Mouse (Mus musculus) midbrain, embryonic 14.5 days (tissue): Measurements from ENCODE around the gene Uckl1. TPM values are rescaled to one million over a fixed set of nuclear protein-coding genes. Genes with fewer than 3 reads are reported as not detected.

ENCODE experiments used
- ATAC-seq: fragments of 200-750 bp; cut with Nextera tagmentation; 2 replicates; pipeline ENCODE4 v1.8.0; 2017; ENCODE audit warnings: moderate number of reproducible peaks, moderate library complexity; ENCODE audit not compliant: low FRiP score, low TSS enrichment
- DNase-seq: peaks from one replicate; pipeline ENCODE4 v3.0.0-alpha.2; 2015
- H3K27ac ChIP-seq: fragments of 300-500 bp; sonication (generic); replicated peaks from 2 replicates; pipeline ENCODE4 v1.5.1; 2014; ENCODE audit warnings: mild to moderate bottlenecking, low read depth, low read length, moderate library complexity
- H3K27me3 ChIP-seq: fragments of 300-500 bp; sonication (generic); 2 replicates; pipeline ENCODE4 v1.6.1; 2014; ENCODE audit warnings: low read length, control low read depth, mixed read lengths; ENCODE audit not compliant: control insufficient read depth, insufficient read depth
- H3K36me3 ChIP-seq: fragments of 300-500 bp; sonication (generic); 2 replicates; pipeline ENCODE4 v1.6.1; 2014; ENCODE audit warnings: low read length, control low read depth; ENCODE audit not compliant: control insufficient read depth, insufficient read depth
- H3K4me1 ChIP-seq: fragments of 300-500 bp; sonication (generic); 2 replicates; pipeline ENCODE4 v1.6.1; 2014; ENCODE audit warnings: mild to moderate bottlenecking, antibody characterized with exemption, low read length, control low read depth; ENCODE audit not compliant: control insufficient read depth, insufficient read depth
- H3K4me2 ChIP-seq: fragments of 300-500 bp; sonication (generic); 2 replicates; pipeline ENCODE4 v1.6.1; 2014; ENCODE audit warnings: mild to moderate bottlenecking, low read length, moderate library complexity
- H3K4me3 ChIP-seq: fragments of 300-500 bp; sonication (generic); replicated peaks from 2 replicates; pipeline ENCODE4 v1.5.1; 2014; ENCODE audit warnings: low read depth, low read length
- H3K9ac ChIP-seq: fragments of 300-500 bp; sonication (generic); replicated peaks from 2 replicates; pipeline ENCODE4 v1.6.1; 2014; ENCODE audit warnings: mild to moderate bottlenecking, low read length, moderate library complexity
- H3K9me3 ChIP-seq: fragments of 300-500 bp; sonication (generic); 2 replicates; pipeline ENCODE4 v1.6.1; 2016; ENCODE audit warnings: low read length, control low read depth, mixed read lengths; ENCODE audit not compliant: control insufficient read depth
- WGBS: fragments of 180-500 bp; shearing (Covaris S2); extraction: QIAGEN DNeasy Blood & Tissue Kit; methylation state at CpG from one replicate; pipeline ENCODE4 v1.1.7; 2014; 5-methylcytosine and 5-hydroxymethylcytosine counted together
- polyA plus RNA-seq: library from polyadenylated mRNA; unstranded; fragments of >200 nt; fragmentation: Nextera tagmentation; extraction: Ambion mirVana; gene quantifications from 2 replicates; pipeline ENCODE4 v1.2.1, GENCODE M21; 2014

The Uckl1 gene
- polyA plus RNA-seq, 1 experiment from 2014 or later, result 61.0 TPM

DNA sequence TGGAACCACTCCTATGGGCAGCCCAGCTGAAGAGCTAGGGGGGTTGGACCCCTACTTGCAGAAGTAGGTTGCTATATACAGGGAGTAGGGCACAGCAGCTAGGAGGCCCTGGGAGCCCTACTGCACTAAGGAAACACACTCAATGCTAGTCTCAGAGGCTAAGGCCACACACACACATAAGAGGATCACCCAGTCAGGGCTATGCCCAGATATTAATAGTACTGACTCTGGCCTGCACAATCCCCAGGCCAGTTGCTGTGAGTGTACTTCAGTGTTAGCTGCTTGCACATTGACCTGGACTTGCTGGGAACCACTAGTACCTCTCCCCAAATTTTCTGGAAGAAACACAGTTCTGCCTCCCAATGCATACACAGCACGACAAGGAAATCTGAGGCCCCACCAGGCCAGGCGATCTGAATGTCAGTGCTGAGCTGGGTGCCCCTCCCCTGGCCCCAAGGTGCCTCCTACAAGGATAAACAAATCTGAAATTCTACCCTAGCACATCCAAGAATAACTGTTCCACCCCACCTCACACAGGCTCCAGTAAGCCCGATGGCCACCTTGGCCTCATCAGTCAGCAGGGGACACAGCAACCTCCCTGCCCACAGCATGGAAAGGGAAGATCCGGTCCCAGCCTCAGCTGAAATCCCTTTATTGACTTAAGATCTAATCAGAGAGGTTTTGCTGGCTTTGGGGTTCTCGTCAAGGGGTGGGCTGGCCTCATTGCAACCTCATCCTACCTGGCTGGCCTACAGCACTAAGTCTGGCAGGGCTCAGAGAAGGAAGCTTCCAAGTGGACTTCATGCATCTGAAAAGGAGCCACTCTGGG lies 5.7 kb downstream of the Uckl1 start:
- Histone ChIP-seq H3K36me3 (peaks cover 23% of the 10 kb centered on the region), H3K4me2 (no peak overlapping the region), H3K4me1 (peaks cover 9% of the 10 kb centered on the region), H3K27me3 (no peaks in the 10 kb centered on the region), H3K4me3 (no peak overlapping the region), H3K9ac (no peak overlapping the region), H3K9me3 (no peaks in the 10 kb centered on the region), H3K27ac (no peak overlapping the region)
- WGBS, result 79% methylated on average over 5 of the region's 5 CpGs
- DNase-seq (no peak), ATAC-seq (no peak)

DNA sequence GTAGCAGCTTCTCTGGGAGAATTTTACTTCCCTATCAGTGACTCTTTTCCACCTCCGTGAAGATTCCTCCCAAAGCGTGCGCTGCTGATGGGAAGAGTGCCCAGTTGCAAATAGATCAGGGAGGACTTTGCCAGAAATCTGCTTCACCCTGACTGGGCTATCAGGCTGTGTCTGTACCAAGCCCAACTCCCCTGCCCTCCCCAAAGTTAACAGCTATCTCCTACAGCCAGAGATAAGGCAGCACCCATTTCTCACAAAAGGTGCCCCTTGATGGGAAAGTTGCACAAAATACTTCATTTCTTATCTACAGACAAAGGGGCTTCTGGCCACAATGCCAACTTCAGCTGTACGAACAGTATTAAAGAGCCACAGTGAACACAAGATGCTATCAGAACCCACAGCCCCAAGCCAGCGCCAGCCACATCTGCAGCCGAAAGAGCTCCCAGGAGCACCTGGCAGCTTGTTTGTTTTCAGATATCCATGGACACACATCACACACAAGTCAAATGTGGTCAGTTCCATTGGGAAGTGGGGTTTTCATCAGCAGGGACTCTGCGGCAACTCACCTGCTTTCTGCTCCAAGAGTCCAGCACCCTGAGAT lies 6.6 kb downstream of the Uckl1 start:
- Histone ChIP-seq H3K4me1 (peaks cover 9% of the 10 kb centered on the region), H3K9me3 (no peaks in the 10 kb centered on the region), H3K9ac (no peak overlapping the region), H3K36me3 (peaks cover 23% of the 10 kb centered on the region), H3K4me3 (no peak overlapping the region), H3K27me3 (no peaks in the 10 kb centered on the region), H3K4me2 (no peak overlapping the region), H3K27ac (no peak overlapping the region)
- ATAC-seq (no peak), DNase-seq (no peak)
- WGBS, result 85% methylated on average over 7 of the region's 7 CpGs

DNA sequence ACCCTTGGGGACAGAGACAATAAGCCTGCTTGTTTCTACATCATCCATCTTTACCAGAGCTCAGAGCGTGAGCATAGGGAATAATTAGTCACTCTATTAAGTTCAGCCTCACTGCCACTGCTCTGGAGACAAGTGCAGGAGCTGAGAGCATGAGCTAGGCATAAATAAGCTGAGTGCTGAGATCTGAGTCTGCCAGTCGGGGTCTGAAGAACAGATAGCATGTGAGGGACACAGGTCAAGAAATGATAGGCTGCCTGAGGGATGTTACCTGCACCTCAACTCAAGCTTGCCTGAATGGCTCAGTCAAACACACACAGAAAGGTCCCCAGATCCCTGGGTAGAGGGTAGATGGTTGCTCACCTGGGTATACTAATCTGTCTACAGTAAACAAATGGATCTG lies 7.6 kb downstream of the Uckl1 start:
- ATAC-seq (no peak), DNase-seq (no peak)
- Histone ChIP-seq H3K4me1 (peaks cover 9% of the 10 kb centered on the region), H3K36me3 (peaks cover 26% of the 10 kb centered on the region), H3K4me3 (no peak overlapping the region), H3K27me3 (no peaks in the 10 kb centered on the region), H3K9me3 (no peaks in the 10 kb centered on the region), H3K4me2 (no peak overlapping the region), H3K9ac (no peak overlapping the region), H3K27ac (no peak overlapping the region)
- WGBS, result 70% methylated on average over 2 of the region's 2 CpGs

DNA sequence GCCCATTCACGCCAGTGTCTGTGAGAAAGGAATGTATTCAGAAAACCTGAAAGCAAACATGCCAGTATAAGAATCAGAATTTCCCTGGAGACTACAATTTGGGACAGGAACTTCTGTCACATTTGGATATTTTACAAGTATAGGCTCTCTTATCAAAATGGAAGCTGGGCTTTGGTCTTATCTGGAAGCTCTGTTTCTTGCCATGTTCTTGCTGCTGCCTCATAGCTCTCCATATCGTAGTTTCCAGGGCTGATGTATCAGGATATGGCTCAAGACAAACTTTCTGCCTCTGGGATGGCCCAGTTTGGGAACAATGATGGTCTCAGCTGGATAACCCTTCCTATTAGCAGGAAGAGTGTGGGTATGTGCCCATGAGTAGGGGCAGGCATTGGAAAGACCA lies 8.1 kb downstream of the Uckl1 start:
- Histone ChIP-seq H3K4me3 (no peak overlapping the region), H3K27ac (no peak overlapping the region), H3K27me3 (no peaks in the 10 kb centered on the region), H3K4me2 (no peak overlapping the region), H3K36me3 (peaks cover 29% of the 10 kb centered on the region), H3K4me1 (peaks cover 9% of the 10 kb centered on the region), H3K9me3 (no peaks in the 10 kb centered on the region), H3K9ac (no peak overlapping the region)
- 88% methylated on average over 2 of the region's 2 CpGs for WGBS
- no peak for DNase-seq
- ATAC-seq, result no peak

DNA sequence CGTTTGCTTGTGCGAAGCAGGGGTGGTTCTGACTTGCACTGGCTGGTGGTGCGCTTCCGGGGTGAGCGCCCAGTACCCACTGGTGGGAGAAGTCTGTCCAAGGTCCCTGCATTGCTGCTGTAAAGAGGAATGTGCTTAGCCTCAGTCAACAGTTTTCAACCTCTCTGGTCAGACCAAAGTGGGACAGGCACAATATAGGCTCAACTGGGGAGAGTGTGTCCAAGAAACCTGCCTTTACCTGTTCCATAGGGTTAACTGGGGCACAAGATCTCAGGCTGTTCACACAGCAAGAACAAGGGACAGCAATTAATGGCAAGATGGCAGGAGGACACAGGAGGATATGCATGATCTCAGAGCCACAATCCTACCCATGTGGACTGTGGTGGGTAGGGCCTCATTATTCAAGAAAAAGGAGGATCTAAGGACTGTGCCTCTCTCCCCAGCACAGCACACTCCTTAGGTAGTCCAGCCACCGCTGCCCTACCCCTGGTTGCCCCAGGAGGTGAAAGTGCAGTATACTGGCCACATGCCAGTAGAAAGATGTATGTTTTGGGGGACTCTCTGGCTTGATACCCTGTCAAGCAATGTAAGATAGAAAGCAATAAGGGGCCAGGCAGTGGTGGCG lies 9.7 kb downstream of the Uckl1 start:
- H3K9ac ChIP-seq, result no peak overlapping the region
- no peak overlapping the region for H3K4me3 ChIP-seq
- H3K9me3 ChIP-seq, result no peaks in the 10 kb centered on the region
- H3K27me3 ChIP-seq, result no peaks in the 10 kb centered on the region
- WGBS, result 94% methylated on average over 7 of the region's 7 CpGs
- no peaks in the 10 kb centered on the region for H3K4me1 ChIP-seq
- ATAC-seq, result no peak
- no peak overlapping the region for H3K4me2 ChIP-seq
- no peak for DNase-seq
- no peak overlapping the region for H3K27ac ChIP-seq
- H3K36me3 ChIP-seq, result peaks cover 29% of the 10 kb centered on the region

DNA sequence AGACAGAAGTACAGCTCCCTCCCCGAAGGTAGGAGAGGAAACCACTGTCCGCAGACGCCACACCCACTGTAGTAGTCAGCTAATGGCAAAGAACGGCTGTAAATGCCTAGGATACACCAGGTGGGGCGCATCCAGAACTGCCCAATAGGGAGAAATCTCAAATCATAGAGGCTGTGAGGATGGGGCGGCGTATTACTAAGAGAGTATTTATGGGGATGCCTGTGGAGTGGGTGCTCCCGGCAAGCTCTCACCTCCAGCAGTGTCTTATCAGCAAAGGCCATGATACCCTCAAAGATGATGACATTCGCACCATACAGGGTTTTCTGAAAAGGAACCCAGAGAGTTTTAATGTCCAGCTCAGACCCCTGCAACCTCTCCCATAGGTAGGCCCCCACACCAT lies 10.7 kb downstream of the Uckl1 start:
- H3K4me3 ChIP-seq, result no peak overlapping the region
- H3K27me3 ChIP-seq, result no peaks in the 10 kb centered on the region
- no peaks in the 10 kb centered on the region for H3K9me3 ChIP-seq
- DNase-seq (no peak), ATAC-seq (no peak)
- 92% methylated on average over 9 of the region's 9 CpGs for WGBS
- no peak overlapping the region for H3K27ac ChIP-seq
- no peak overlapping the region for H3K9ac ChIP-seq
- H3K4me2 ChIP-seq, result no peak overlapping the region
- no peaks in the 10 kb centered on the region for H3K4me1 ChIP-seq
- peaks cover 29% of the 10 kb centered on the region for H3K36me3 ChIP-seq

DNA sequence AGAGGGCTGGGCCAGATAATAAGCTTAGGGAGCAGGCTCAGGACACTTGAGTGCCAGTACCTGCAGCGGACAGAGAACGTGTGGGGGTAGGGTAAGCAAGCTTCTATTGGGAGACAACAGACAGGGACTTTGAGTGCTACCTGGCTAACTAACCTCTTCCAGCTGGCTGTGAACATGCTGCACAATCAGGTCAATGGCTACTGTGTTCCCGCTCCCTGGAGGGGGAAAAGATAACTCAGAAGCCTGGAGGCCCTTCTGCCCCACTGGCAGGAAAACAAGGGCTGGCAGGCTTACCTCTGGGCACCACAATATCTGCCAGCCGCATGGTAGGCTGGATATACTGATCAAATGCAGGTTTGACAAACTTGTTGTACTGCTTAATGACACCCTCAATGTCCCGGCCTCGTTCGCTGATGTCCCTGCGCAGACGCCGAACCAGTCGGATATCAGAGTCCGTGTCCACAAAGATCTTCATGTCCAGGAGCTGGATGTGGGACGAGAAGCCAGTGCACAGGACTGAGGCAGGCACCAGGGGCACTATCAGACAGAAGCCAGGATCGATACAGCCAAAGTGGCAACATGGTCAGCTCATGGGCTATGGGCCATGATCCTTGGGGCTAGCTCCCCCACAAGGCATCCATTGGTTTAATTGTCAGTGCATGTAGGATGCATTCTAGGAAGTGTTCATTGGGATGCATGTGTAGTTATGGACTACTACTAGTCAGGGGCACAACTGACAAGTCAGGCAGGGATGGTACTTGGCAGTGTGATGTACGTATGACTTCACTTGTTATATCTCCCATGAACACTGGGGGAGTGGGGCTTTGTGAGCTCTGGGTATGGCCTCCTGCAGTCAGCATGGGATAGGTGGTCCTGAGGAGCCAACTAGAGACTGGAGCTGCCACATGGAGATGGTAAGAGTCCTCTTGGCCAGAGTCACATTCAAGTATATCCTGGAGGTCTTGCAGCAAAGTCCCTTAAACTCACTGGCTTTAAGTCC lies 11.5 kb downstream of the Uckl1 start:
- no peaks in the 10 kb centered on the region for H3K9me3 ChIP-seq
- no peak overlapping the region for H3K27ac ChIP-seq
- no peak overlapping the region for H3K9ac ChIP-seq
- no peaks in the 10 kb centered on the region for H3K27me3 ChIP-seq
- no peaks in the 10 kb centered on the region for H3K4me1 ChIP-seq
- DNase-seq (no peak), ATAC-seq (no peak)
- H3K36me3 ChIP-seq, result peaks cover 32% of the 10 kb centered on the region
- H3K4me2 ChIP-seq, result no peak overlapping the region
- H3K4me3 ChIP-seq, result no peak overlapping the region
- 95% methylated on average over 15 of the region's 15 CpGs for WGBS

DNA sequence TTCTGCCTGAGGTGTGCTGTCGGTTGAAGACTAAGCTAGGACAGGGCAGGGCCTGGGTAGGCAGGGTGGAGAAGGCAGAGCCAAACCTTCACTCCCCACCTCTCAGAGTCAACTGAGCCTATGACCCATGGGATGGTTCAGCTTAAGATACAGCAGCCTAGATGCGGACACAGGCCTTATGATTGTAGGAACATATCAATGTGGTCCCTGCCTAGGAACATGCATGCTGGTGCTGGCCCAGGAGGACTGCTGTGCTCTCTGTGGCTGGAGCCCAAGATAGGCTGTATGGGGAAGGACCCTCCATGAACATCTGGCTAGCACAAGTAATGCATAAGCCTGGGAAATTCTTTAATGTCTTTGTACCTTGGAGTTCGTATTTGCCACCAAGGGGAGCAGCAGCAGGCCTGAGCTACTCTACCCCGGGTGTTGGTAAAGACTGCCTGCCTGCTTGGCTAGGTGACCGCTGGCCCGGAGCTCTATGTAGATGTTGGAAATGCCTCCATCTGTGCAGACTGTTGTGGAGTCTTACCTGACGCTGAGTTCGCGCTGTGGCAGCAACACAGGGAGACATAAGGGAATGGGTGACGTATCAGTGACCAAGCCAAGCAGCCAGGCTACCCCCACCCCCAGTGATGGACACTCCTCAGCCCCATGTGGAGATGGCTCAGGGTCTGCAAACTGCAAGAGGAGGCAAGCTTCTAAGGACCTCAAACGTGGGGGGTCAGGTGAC lies 12.6 kb downstream of the Uckl1 start:
- Histone ChIP-seq H3K36me3 (peaks cover 32% of the 10 kb centered on the region), H3K4me1 (no peaks in the 10 kb centered on the region), H3K9me3 (no peaks in the 10 kb centered on the region), H3K4me3 (no peak overlapping the region), H3K27me3 (no peaks in the 10 kb centered on the region), H3K27ac (no peak overlapping the region), H3K4me2 (no peak overlapping the region), H3K9ac (no peak overlapping the region)
- ATAC-seq (no peak), DNase-seq (no peak)
- 92% methylated on average over 11 of the region's 11 CpGs for WGBS
